Mouse (Mus musculus): ENCODE measurements around the gene Cluh.

Cluh gene

DNA sequence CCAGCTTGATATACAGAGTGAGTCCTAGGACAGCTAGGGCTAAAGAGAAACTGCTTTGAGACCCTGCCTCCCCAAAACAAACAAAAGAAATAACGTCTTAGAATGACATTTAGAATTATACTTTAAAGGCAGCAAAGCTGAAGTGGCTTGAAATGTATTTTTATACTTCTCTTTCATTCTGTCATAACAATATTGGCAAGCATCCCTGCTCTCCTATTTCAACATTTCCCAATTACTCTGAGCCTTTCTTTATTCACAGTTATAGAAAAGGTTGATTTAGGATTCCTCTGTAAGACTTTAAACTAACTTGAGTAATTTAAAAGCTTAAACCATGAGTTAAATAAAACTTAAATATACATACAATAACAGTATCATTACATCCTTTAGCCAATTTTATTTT, 42.9 kb downstream of the Cluh start:
- DNase-seq = no peak

DNA sequence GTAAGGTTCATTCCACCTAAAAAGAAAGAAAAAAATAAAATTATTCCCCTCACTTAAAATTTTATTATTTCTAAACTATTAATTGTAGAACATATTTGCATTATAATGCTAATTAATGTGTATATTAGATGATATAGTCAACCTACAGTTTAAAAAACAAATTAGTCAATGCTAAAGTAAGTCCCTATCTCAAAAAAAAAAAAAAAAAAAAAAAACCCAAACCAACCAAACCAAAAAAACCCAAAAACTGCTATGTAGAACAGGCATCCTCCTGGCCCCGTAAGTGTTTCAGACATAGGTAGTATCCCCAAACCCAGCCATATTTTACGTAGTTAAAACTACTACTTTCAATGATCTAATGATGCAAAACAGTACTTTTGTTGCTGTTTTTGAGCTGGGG, 50.2 kb downstream of the Cluh start:
- no peak for DNase-seq

DNA sequence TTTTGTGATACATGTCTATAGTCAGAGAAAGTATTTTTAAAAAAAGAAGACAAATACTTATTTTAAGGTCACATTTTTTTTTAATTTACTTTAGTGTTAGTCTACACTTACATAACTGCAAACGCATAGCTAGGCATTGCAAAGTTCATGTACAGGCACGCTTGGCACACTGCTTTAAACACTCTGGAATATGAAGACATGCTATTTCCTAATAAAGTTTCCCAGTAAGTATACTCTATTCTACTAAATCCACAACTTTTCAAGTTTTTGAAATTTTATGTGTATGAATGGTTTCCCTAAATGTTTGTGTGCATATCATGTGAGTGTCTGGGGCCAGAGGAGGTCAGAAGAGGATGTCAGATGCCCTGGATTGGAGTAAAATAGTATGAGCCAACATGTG, 54.8 kb downstream of the Cluh start:
- no peak for DNase-seq

DNA sequence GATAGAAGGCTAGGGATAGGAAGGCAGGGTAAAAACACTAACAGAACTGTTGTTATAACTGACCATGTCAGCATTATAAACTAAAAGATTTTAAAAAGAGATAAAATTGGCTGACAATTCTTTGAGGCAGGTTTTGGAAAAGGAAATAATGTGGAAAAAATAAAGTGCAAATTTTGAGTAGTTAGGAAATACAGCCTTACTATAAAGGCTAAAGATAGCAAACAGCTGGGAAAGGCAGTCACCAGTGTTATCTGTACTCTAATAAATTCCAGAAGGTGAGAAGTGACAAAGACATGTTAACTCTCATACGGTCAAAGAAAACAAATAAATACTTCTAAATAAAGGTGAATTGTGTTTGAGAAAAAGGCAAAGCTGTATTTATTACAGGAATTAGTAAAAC, 59.5 kb downstream of the Cluh start:
- DNase-seq = no peak

DNA sequence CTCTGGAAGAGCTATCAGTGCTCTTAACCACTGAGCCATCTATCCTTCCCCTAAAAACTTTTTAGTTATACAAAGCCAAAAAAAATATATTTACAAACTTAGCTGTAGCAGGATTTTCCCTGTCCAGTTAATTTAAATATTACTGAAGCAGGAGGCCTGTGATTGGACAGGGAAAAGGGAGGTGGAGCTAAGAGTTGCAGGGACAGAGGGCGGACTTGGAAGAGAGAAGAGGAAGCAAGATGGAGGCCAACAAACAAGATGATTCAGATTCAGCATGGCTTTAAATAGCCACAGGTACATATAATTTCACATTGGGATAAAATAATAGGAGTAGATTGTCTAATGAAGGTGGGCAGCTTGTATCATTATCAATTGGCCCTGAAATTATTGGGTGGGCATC, 61.4 kb downstream of the Cluh start:
- no peak for DNase-seq

DNA sequence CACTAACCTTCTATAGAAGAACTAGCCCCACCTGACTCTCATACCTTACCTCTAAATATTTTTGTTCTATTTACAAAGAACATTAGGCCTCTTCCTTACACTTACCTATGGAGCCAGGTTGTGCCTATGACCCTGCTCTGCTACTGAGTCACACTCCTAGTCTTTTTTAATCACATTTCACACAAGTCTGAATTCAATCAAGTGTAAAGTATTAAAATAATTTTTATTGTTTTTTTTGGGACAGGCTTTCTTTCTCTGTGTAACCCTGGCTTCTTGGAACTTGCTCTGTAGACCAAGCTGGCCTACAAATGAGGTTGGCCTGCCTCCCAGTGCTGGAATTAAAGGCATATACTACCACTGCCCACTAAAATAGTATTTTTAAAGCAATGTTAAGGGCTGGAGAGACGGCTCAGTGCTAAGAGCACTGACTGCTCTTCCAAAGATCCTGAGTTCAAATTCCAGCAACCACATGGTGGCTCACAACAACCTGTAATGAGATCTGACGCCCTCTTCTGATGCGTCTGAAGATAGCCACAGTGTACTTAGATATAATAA, 66.8 kb downstream of the Cluh start:
- DNase-seq = no peak

Data from layer of hippocampus, adult 9-11 months (tissue).